Mouse (Mus musculus): Measurements from ENCODE around the gene Lta.

Lta gene

GRCm38 (mm10) chr17:35204494-35205379 is at the start of gene Lta:
Gene Lta (minus strand): TSS chr17:35205351.
- no peak for DNase-seq (ENCODE audit: low read depth)

- no peak for DNase-seq (ENCODE audit: low read depth)
Measured at GRCm38 (mm10) chr17:35254241-35255098, 49.3 kb upstream of the Lta start.

- DNase-seq (ENCODE audit: low read depth) = no peak
Measured at GRCm38 (mm10) chr17:35253293-35254093, 48.3 kb upstream of the Lta start.

GRCm38 (mm10) chr17:35252619-35253292 is 47.6 kb upstream of the Lta start:
- DNase-seq (ENCODE audit: low read depth) = no peak

- no peak for DNase-seq (ENCODE audit: low read depth)
Measured at GRCm38 (mm10) chr17:35251981-35252380, 46.8 kb upstream of the Lta start.

- DNase-seq (ENCODE audit: low read depth) = no peak
Measured at GRCm38 (mm10) chr17:35251162-35251719, 46.1 kb upstream of the Lta start.

GRCm38 (mm10) chr17:35250348-35251120 is 45.4 kb upstream of the Lta start:
- no peak for DNase-seq (ENCODE audit: low read depth)

- DNase-seq (ENCODE audit: low read depth) = no peak
Measured at GRCm38 (mm10) chr17:35249451-35250197, 44.5 kb upstream of the Lta start.

GRCm38 (mm10) chr17:35248986-35249385 is 43.8 kb upstream of the Lta start:
- DNase-seq (ENCODE audit: low read depth) = no peak

GRCm38 (mm10) chr17:35247144-35247543 is 42.0 kb upstream of the Lta start:
- DNase-seq (ENCODE audit: low read depth) = no peak

GRCm38 (mm10) chr17:35245731-35246623 is 40.8 kb upstream of the Lta start:
- no peak for DNase-seq (ENCODE audit: low read depth)

GRCm38 (mm10) chr17:35244999-35245398 is 39.8 kb upstream of the Lta start:
- no peak for DNase-seq (ENCODE audit: low read depth)

- no peak for DNase-seq (ENCODE audit: low read depth)
Measured at GRCm38 (mm10) chr17:35243086-35243485, 37.9 kb upstream of the Lta start.

- DNase-seq (ENCODE audit: low read depth) = peak; percentile 36
Measured at GRCm38 (mm10) chr17:35242015-35242941, 37.1 kb upstream of the Lta start.

GRCm38 (mm10) chr17:35241305-35242014 is 36.3 kb upstream of the Lta start, which contains the start of gene Ddx39b:
Gene Ddx39b (plus strand): TSS chr17:35241746.
- DNase-seq (ENCODE audit: low read depth) = peak; percentile 90

GRCm38 (mm10) chr17:35240384-35241304 is 35.5 kb upstream of the Lta start:
- no peak for DNase-seq (ENCODE audit: low read depth)
